Mouse (Mus musculus): ENCODE measurements around the gene Dcdc2b. TPM values are rescaled to one million over a fixed set of nuclear protein-coding genes. Genes with fewer than 3 reads are reported as not detected.

The Dcdc2b gene
- polyA plus RNA-seq, 1 experiment from 2014 or later: 2.6 TPM

DNA sequence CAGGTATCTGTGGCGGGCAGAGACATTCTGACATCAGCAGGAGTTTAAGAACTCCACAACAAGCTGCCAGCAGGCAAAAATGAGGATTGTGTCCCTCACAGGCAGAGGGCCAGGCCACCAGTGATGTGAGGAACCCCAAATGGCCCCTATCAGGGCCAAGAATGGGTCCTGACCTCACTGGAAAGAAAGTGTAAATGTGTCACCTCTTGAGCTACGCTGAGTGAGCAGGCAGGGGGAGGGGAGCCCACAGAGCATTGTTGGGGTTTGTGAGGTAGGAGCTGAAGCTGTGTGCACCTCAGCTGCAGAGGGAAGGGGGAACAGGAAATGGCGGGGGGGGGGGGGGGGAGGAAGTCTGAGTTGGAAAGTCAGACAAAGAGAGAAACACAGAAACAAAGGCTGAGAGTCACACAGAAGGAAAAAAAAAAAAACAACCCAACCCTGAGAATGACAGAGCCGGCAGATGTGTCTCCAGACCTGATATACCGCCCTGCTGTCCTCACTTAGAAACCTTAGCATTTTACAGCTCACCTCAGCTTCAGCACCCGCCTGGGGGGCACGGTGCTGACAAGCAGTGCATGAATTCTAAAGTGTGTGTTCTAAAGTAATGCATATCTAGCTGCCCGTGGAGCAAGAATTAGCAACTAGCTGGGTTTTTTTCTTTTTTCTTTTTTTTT is 38.7 kb downstream of the Dcdc2b start:
- WGBS: 32% methylated on average over 7 of the region's 8 CpGs
- ATAC-seq (ENCODE audit: insufficient number of reproducible peaks, insufficient read depth, low FRiP score, low read depth): no peak
- H3K9ac ChIP-seq (ENCODE audit: low read length): no peak overlapping the region
- H3K4me3 ChIP-seq (ENCODE audit: control insufficient read depth in 1 of 2, insufficient read depth in 1 of 2, low read depth in 1 of 2, low read length in 2 of 2): no peak overlapping the region
- peak overlapping the region; percentile 41 to 61; a peak in 3 of 4 replicates for H3K27ac ChIP-seq (replicated peaks in 1 of 2; ENCODE audit: control insufficient read depth in 1 of 2, insufficient read depth in 1 of 2, low read depth in 2 of 2, low read length in 2 of 2)
- H3K36me3 ChIP-seq (ENCODE audit: control insufficient read depth, insufficient read depth, low read length): no peaks in the 10 kb centered on the region
- no peaks in the 10 kb centered on the region for H3K27me3 ChIP-seq (ENCODE audit: control insufficient read depth, insufficient read depth, low read length)
- H3K4me2 ChIP-seq (ENCODE audit: low read length): 0 out of 2 replicates have a peak overlapping the region, but pooled peaks have one; percentile 25
- H3K9me3 ChIP-seq (ENCODE audit: control insufficient read depth, low read length): no peaks in the 10 kb centered on the region
- peaks cover 1 to 20% of the 10 kb centered on the region in 2 experiments; a peak in 3 of 4 replicates for H3K4me1 ChIP-seq (ENCODE audit: control insufficient read depth in 2 of 2, insufficient read depth in 2 of 2, low read length in 2 of 2)

DNA sequence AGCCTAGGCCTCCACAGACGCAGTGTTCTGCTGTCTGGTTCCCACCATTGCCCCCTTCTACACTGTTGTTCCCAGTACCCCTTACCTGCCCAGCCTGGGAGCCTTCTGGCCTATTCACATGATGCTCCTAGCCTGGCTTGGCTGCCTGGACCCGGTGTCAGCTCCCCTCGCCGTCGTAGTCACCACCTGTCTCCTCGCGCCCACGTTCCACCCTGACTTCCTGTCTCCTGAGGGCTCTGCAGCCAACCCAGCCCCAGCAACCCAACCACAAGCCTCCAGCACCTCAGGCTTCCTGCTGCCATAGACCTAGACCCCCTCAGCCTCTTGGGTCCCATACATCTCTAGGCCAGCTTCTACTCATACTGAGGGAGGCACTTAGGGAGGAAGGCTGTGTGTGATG is 40.6 kb downstream of the Dcdc2b start, which contains the start of gene Lck:
Gene Lck (minus strand): TSS at position 212 of the 400 bp plus-strand sequence.
- ATAC-seq (ENCODE audit: insufficient number of reproducible peaks, insufficient read depth, low FRiP score, low read depth): no peak
- no peak within 1 kb of the TSS for H3K4me2 ChIP-seq (ENCODE audit: low read length)
- 82% methylated on average over 8 of the region's 8 CpGs for WGBS
- H3K9me3 ChIP-seq (ENCODE audit: control insufficient read depth, low read length): no peaks in the 10 kb centered on the region
- no peak within 1 kb of the TSS for H3K9ac ChIP-seq (ENCODE audit: low read length)
- H3K27me3 ChIP-seq (ENCODE audit: control insufficient read depth, insufficient read depth, low read length): no peaks in the 10 kb centered on the region
- H3K4me3 ChIP-seq (ENCODE audit: control insufficient read depth in 1 of 2, insufficient read depth in 1 of 2, low read depth in 1 of 2, low read length in 2 of 2): no peak within 1 kb of the TSS
- H3K4me1 ChIP-seq (ENCODE audit: control insufficient read depth in 2 of 2, insufficient read depth in 2 of 2, low read length in 2 of 2): peaks cover 0 to 19% of the 10 kb centered on the region in 2 experiments; a peak in 3 of 4 replicates
- no peaks in the 10 kb centered on the region for H3K36me3 ChIP-seq (ENCODE audit: control insufficient read depth, insufficient read depth, low read length)
- H3K27ac ChIP-seq (replicated peaks in 1 of 2; ENCODE audit: control insufficient read depth in 1 of 2, insufficient read depth in 1 of 2, low read depth in 2 of 2, low read length in 2 of 2): peak within 1 kb of the TSS in 1 of 2 experiments; percentile 27; a peak in 1 of 4 replicates

DNA sequence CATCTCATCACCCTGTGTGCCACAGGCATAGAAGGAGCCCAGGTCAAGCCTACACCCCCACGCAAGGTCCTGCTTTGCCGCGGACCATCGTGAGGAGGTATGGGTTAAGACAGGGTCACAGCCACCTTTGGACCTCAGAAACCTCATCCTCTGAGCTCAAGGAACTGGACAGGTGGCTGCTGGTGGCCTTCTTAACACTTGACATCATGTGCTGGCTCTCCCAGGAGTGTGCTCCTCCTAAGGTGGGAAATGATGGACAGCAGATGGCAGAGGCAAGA is 41.0 kb downstream of the Dcdc2b start:
- Histone ChIP-seq H3K9me3 (ENCODE audit: control insufficient read depth, low read length) (no peaks in the 10 kb centered on the region), H3K27me3 (ENCODE audit: control insufficient read depth, insufficient read depth, low read length) (no peaks in the 10 kb centered on the region), H3K4me1 (ENCODE audit: control insufficient read depth in 2 of 2, insufficient read depth in 2 of 2, low read length in 2 of 2) (peaks cover 0 to 16% of the 10 kb centered on the region in 2 experiments; a peak in 3 of 4 replicates), H3K27ac (replicated peaks in 1 of 2; ENCODE audit: control insufficient read depth in 1 of 2, insufficient read depth in 1 of 2, low read depth in 2 of 2, low read length in 2 of 2) (peak overlapping the region in 1 of 2 experiments; percentile 27; a peak in 1 of 4 replicates), H3K4me3 (ENCODE audit: control insufficient read depth in 1 of 2, insufficient read depth in 1 of 2, low read depth in 1 of 2, low read length in 2 of 2) (no peak overlapping the region), H3K36me3 (ENCODE audit: control insufficient read depth, insufficient read depth, low read length) (no peaks in the 10 kb centered on the region), H3K4me2 (ENCODE audit: low read length) (no peak overlapping the region), H3K9ac (ENCODE audit: low read length) (no peak overlapping the region)
- no peak for ATAC-seq (ENCODE audit: insufficient number of reproducible peaks, insufficient read depth, low FRiP score, low read depth)
- WGBS: 94% methylated on average over 4 of the region's 4 CpGs

DNA sequence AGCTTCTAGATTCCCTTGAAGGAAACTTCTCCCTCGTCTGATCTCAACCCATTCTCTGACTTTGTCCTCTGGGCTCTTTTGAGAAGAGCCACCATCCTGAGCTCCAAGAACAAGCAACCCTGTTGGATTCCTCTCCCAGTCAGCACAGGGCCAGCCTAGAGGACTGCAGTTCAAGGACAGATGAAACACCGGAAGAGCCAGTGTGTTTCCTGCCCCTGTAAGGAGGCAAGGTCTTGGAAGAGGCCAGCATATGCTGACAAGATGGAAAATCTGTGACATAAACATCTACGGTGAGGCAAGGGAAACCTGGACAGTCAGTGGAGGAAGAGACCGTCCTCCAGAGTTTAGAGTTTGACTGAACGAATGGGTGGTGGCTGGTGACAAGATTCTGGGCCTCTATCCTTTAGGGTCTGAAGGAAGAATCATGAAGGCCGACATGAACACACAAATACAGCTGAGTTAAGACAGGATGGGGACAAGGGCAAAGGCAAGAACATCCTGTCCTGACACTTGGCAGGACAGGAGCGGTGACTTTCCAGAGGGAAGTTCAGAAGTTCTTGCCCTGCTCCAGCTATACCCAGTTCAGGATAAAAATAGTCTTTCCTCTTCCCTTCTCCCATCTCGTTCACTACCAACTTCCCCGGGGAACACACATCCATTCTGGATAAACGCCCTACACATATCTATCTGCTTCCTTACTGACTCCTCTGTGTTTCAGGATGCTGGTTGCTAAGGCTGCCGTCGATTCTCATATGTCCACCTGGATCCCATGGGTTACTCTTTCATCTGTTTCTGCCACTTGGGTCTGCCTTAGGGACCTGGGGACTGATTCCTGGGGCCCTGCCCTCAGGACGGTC is 41.6 kb downstream of the Dcdc2b start:
- no peaks in the 10 kb centered on the region for H3K9me3 ChIP-seq (ENCODE audit: control insufficient read depth, low read length)
- H3K9ac ChIP-seq (ENCODE audit: low read length): no peak overlapping the region
- H3K4me1 ChIP-seq (ENCODE audit: control insufficient read depth in 2 of 2, insufficient read depth in 2 of 2, low read length in 2 of 2): peaks cover 0 to 14% of the 10 kb centered on the region in 2 experiments; a peak in 3 of 4 replicates
- no peaks in the 10 kb centered on the region for H3K36me3 ChIP-seq (ENCODE audit: control insufficient read depth, insufficient read depth, low read length)
- no peak for ATAC-seq (ENCODE audit: insufficient number of reproducible peaks, insufficient read depth, low FRiP score, low read depth)
- WGBS: 56% methylated on average over 13 of the region's 13 CpGs
- H3K27me3 ChIP-seq (ENCODE audit: control insufficient read depth, insufficient read depth, low read length): no peaks in the 10 kb centered on the region
- peak overlapping the region in 1 of 2 experiments; percentile 27; a peak in 1 of 4 replicates for H3K27ac ChIP-seq (replicated peaks in 1 of 2; ENCODE audit: control insufficient read depth in 1 of 2, insufficient read depth in 1 of 2, low read depth in 2 of 2, low read length in 2 of 2)
- H3K4me3 ChIP-seq (ENCODE audit: control insufficient read depth in 1 of 2, insufficient read depth in 1 of 2, low read depth in 1 of 2, low read length in 2 of 2): no peak overlapping the region
- no peak overlapping the region for H3K4me2 ChIP-seq (ENCODE audit: low read length)

DNA sequence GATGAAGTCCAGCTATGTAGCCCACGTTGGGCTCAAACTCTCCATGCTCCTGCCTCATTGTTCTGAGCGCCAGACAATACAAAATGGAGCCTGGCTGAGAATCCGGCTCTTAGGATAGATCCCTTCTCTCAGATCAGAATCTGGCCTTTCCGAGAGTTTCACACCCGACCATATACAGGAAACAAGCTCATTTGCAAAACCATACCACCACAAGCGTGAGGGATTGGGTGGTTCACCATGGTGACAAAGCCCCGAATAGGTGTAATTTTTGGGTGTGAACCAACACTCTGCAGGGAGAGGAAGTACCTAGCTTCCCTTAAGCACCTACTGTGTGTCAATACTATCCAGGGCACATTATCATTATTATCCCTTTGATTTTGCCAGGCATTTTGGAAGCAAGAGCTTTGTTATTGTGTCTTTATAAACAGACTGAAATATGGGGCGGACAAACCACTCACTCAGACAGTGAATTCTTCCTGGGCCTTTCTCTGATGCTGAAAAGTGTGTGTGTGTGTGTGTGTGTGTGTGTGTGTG is 42.4 kb downstream of the Dcdc2b start:
- no peaks in the 10 kb centered on the region for H3K36me3 ChIP-seq (ENCODE audit: control insufficient read depth, insufficient read depth, low read length)
- no peak overlapping the region for H3K9ac ChIP-seq (ENCODE audit: low read length)
- no peak overlapping the region for H3K4me3 ChIP-seq (ENCODE audit: control insufficient read depth in 1 of 2, insufficient read depth in 1 of 2, low read depth in 1 of 2, low read length in 2 of 2)
- ATAC-seq (ENCODE audit: insufficient number of reproducible peaks, insufficient read depth, low FRiP score, low read depth): no peak
- no peak overlapping the region for H3K4me2 ChIP-seq (ENCODE audit: low read length)
- H3K27me3 ChIP-seq (ENCODE audit: control insufficient read depth, insufficient read depth, low read length): no peaks in the 10 kb centered on the region
- H3K4me1 ChIP-seq (ENCODE audit: control insufficient read depth in 2 of 2, insufficient read depth in 2 of 2, low read length in 2 of 2): peaks cover 0 to 12% of the 10 kb centered on the region in 2 experiments; a peak in 3 of 4 replicates
- H3K27ac ChIP-seq (replicated peaks in 1 of 2; ENCODE audit: control insufficient read depth in 1 of 2, insufficient read depth in 1 of 2, low read depth in 2 of 2, low read length in 2 of 2): no peak overlapping the region
- no peaks in the 10 kb centered on the region for H3K9me3 ChIP-seq (ENCODE audit: control insufficient read depth, low read length)
- 74% methylated on average over 8 of the region's 8 CpGs for WGBS

DNA sequence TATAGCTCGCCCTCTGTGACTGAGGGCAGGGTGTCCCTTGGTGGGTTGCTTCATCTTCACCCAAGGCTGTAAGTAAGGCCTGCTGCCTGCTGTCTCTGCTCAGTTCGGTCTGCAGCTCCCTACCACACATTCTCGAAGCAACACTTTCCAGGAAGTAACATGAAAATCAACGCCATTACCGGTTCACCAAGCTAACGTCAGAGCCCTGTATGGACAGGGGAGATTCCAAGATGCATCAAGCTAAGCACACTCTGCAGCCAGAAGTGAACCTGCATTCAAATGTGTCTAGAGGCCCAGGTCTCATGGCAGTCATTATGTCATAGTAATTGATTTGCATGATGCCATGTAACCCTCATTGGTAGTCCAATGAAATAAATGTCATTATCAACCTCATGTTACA is 44.0 kb downstream of the Dcdc2b start:
- no peaks in the 10 kb centered on the region for H3K9me3 ChIP-seq (ENCODE audit: control insufficient read depth, low read length)
- H3K4me2 ChIP-seq (ENCODE audit: low read length): no peak overlapping the region
- no peaks in the 10 kb centered on the region for H3K36me3 ChIP-seq (ENCODE audit: control insufficient read depth, insufficient read depth, low read length)
- peaks cover 0 to 7% of the 10 kb centered on the region in 2 experiments; a peak in 3 of 4 replicates for H3K4me1 ChIP-seq (ENCODE audit: control insufficient read depth in 2 of 2, insufficient read depth in 2 of 2, low read length in 2 of 2)
- no peak overlapping the region for H3K27ac ChIP-seq (replicated peaks in 1 of 2; ENCODE audit: control insufficient read depth in 1 of 2, insufficient read depth in 1 of 2, low read depth in 2 of 2, low read length in 2 of 2)
- no peak for ATAC-seq (ENCODE audit: insufficient number of reproducible peaks, insufficient read depth, low FRiP score, low read depth)
- WGBS: 85% methylated on average over 6 of the region's 6 CpGs
- no peak overlapping the region for H3K4me3 ChIP-seq (ENCODE audit: control insufficient read depth in 1 of 2, insufficient read depth in 1 of 2, low read depth in 1 of 2, low read length in 2 of 2)
- no peaks in the 10 kb centered on the region for H3K27me3 ChIP-seq (ENCODE audit: control insufficient read depth, insufficient read depth, low read length)
- H3K9ac ChIP-seq (ENCODE audit: low read length): no peak overlapping the region

DNA sequence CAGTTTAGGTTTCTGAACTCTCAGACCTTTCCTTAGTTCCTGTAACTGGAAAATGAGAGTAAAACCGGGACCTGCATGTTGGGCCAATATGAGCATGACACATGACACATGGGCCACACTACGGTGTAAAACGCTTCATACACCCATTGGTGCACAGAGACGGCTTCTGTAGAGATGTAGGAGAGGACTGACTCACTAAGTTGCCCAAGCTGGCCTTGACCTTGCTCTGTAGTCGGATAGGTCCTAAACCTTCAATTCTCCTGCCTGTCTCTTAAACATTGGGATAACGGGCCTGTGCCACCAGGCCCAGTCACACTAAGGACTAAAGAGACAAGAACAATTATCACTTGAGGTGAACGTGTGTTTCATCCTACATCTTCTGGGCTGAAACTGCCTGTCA is 45.7 kb downstream of the Dcdc2b start:
- WGBS: 87% methylated on average over 7 of the region's 7 CpGs
- H3K4me3 ChIP-seq (ENCODE audit: control insufficient read depth in 1 of 2, insufficient read depth in 1 of 2, low read depth in 1 of 2, low read length in 2 of 2): no peak overlapping the region

More for the DNA sequence above, 45.7 kb downstream of the Dcdc2b start:
- no peak for ATAC-seq (ENCODE audit: insufficient number of reproducible peaks, insufficient read depth, low FRiP score, low read depth)
- Histone ChIP-seq H3K4me2 (ENCODE audit: low read length) (no peak overlapping the region), H3K4me1 (ENCODE audit: control insufficient read depth in 2 of 2, insufficient read depth in 2 of 2, low read length in 2 of 2) (peaks cover 0 to 6% of the 10 kb centered on the region in 2 experiments; a peak in 1 of 4 replicates), H3K9me3 (ENCODE audit: control insufficient read depth, low read length) (no peaks in the 10 kb centered on the region), H3K27me3 (ENCODE audit: control insufficient read depth, insufficient read depth, low read length) (no peaks in the 10 kb centered on the region), H3K9ac (ENCODE audit: low read length) (no peak overlapping the region), H3K27ac (replicated peaks in 1 of 2; ENCODE audit: control insufficient read depth in 1 of 2, insufficient read depth in 1 of 2, low read depth in 2 of 2, low read length in 2 of 2) (no peak overlapping the region), H3K36me3 (ENCODE audit: control insufficient read depth, insufficient read depth, low read length) (no peaks in the 10 kb centered on the region)
